Comparison of ENCODE assay signal across 8 mouse cellular contexts in the genomic region with DNA sequence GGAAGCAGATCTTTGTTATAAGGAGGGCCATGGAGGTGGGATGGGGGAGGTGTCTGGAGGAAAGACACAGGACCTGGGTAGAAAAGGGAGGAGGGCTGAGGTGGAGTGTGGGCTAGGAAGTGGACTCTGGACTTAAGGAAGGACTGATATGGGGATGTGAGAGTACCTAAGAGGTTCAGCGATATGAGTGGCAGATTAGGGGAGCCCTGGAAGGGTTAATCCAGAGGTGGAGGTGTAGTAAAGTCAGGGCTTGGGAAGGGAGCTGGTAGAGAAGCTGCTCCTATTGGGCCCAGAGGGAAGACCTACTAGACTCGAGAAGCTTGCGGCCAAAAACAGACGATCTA. TPM values are rescaled to one million over a fixed set of nuclear protein-coding genes. Genes with fewer than 3 reads are reported as not detected.
DNase-seq lines count a peak whose midpoint lies in the region; ATAC-seq lines count a peak whose summit lies in the region.

No protein-coding gene starts in this region.

- intact Hi-C loops in left cerebral cortex, postnatal 36 days (cut with DNase I), result no loop called here

- no peaks in the 10 kb centered on the region for H3K4me1 ChIP-seq in liver, embryonic 11.5 days (replicated peaks; ENCODE audit: control insufficient read depth, insufficient read depth, low read length)
- no peaks in the 10 kb centered on the region for H3K4me1 ChIP-seq in embryonic facial prominence, embryonic 13.5 days
- H3K4me1 ChIP-seq in intestine, embryonic 15.5 days (replicated peaks), result 0 out of 2 replicates have a peak, but pooled peaks cover 3% of the 10 kb centered on the region
- H3K4me1 ChIP-seq in neural tube, embryonic 13.5 days (replicated peaks), result peaks cover 20% of the 10 kb centered on the region

- no peaks in the 10 kb centered on the region for H3K9me3 ChIP-seq in liver, embryonic 11.5 days (ENCODE audit: control insufficient read depth, low read length)
- no peaks in the 10 kb centered on the region for H3K9me3 ChIP-seq in embryonic facial prominence, embryonic 13.5 days
- H3K9me3 ChIP-seq in intestine, embryonic 15.5 days, result no peaks in the 10 kb centered on the region
- no peaks in the 10 kb centered on the region for H3K9me3 ChIP-seq in neural tube, embryonic 13.5 days

- no peaks in the 10 kb centered on the region for H3K27me3 ChIP-seq in liver, embryonic 11.5 days (replicated peaks; ENCODE audit: control insufficient read depth, insufficient read depth, low read length)
- no peaks in the 10 kb centered on the region for H3K27me3 ChIP-seq in embryonic facial prominence, embryonic 13.5 days
- no peaks in the 10 kb centered on the region for H3K27me3 ChIP-seq in intestine, embryonic 15.5 days (replicated peaks)
- H3K27me3 ChIP-seq in neural tube, embryonic 13.5 days, result no peaks in the 10 kb centered on the region

- peak overlapping the region; percentile 59 for H3K4me2 ChIP-seq in liver, embryonic 11.5 days
- peak overlapping the region; percentile 61 for H3K4me2 ChIP-seq in embryonic facial prominence, embryonic 13.5 days
- H3K4me2 ChIP-seq in intestine, embryonic 15.5 days (replicated peaks), result peak overlapping the region; percentile 52
- peak overlapping the region; percentile 60 for H3K4me2 ChIP-seq in neural tube, embryonic 13.5 days

- H3K36me3 ChIP-seq in liver, embryonic 11.5 days (ENCODE audit: control insufficient read depth, insufficient read depth, low read length), result no peaks in the 10 kb centered on the region; the same call in 1 of the 2 replicates
- peaks cover 21% of the 10 kb centered on the region; the same call in 1 of the 2 replicates for H3K36me3 ChIP-seq in embryonic facial prominence, embryonic 13.5 days
- peaks cover 2% of the 10 kb centered on the region; the same call in 1 of the 2 replicates for H3K36me3 ChIP-seq in intestine, embryonic 15.5 days
- H3K36me3 ChIP-seq in neural tube, embryonic 13.5 days, result peaks cover 21% of the 10 kb centered on the region

- 38% methylated on average over 4 of the region's 4 CpGs for WGBS in liver, embryonic 11.5 days
- 43% methylated on average over 4 of the region's 4 CpGs for WGBS in embryonic facial prominence, embryonic 13.5 days
- WGBS in intestine, embryonic 15.5 days, result 16% methylated on average over 4 of the region's 4 CpGs
- 32% methylated on average over 4 of the region's 4 CpGs for WGBS in neural tube, embryonic 13.5 days

- no peak overlapping the region for H3K9ac ChIP-seq in liver, embryonic 11.5 days (ENCODE audit: low read depth, low read length)
- peak overlapping the region; percentile 65 for H3K9ac ChIP-seq in embryonic facial prominence, embryonic 13.5 days
- peak overlapping the region; percentile 39 for H3K9ac ChIP-seq in intestine, embryonic 15.5 days
- peak overlapping the region; percentile 70 for H3K9ac ChIP-seq in neural tube, embryonic 13.5 days

- no peak for DNase-seq in liver, embryonic 11.5 days (ENCODE audit: low spot score)
- DNase-seq in liver, result no peak
- no peak for DNase-seq in cerebellum, postnatal 25 days
- DNase-seq in left cerebral cortex, postnatal 36 days (ENCODE audit: low spot score in 2 of 2), result no peak
- no peak for DNase-seq in urinary bladder, adult 18-20 months (ENCODE audit: low spot score in 2 of 2)

- ATAC-seq in liver, embryonic 11.5 days (replicated peaks; ENCODE audit: low FRiP score), result peak; percentile 13; the same call in 1 of the 2 replicates
- no peak for ATAC-seq in embryonic facial prominence, embryonic 13.5 days (ENCODE audit: insufficient number of reproducible peaks, insufficient read depth, low FRiP score, low TSS enrichment, low read depth)
- peak; percentile 53 for ATAC-seq in intestine, embryonic 15.5 days
- ATAC-seq in neural tube, embryonic 13.5 days (ENCODE audit: low read depth), result peak; percentile 51; the same call in 1 of the 2 replicates

- peak overlapping the region; percentile 50 for H3K4me3 ChIP-seq in liver, embryonic 11.5 days (ENCODE audit: low read depth, low read length)
- H3K4me3 ChIP-seq in embryonic facial prominence, embryonic 13.5 days, result peak overlapping the region; percentile 49
- H3K4me3 ChIP-seq in intestine, embryonic 15.5 days (replicated peaks), result peak overlapping the region; percentile 49
- H3K4me3 ChIP-seq in neural tube, embryonic 13.5 days, result peak overlapping the region; percentile 47

- no peak overlapping the region for H3K27ac ChIP-seq in liver, embryonic 11.5 days (ENCODE audit: low read depth, low read length)
- no peak overlapping the region for H3K27ac ChIP-seq in embryonic facial prominence, embryonic 13.5 days
- no peak overlapping the region for H3K27ac ChIP-seq in intestine, embryonic 15.5 days
- peak overlapping the region; percentile 56 for H3K27ac ChIP-seq in neural tube, embryonic 13.5 days (replicated peaks)

RNA-seq across cellular contexts. Expression of a gene that starts 0.7 kb away (rescaled TPM):
- polyA plus RNA-seq in liver, embryonic 11.5 days (2014; fragmentation: Nextera tagmentation; extraction: Ambion mirVana), result 29.8 and 32.0 TPM in 2 replicates
- polyA plus RNA-seq in embryonic facial prominence, embryonic 13.5 days (2015; fragmentation: Nextera tagmentation; extraction: Ambion mirVana), result 73.1 and 75.9 TPM in 2 replicates
- polyA plus RNA-seq in intestine, embryonic 15.5 days (2015; fragmentation: Nextera tagmentation; extraction: Ambion mirVana), result 60.3 and 61.4 TPM in 2 replicates
- 115 and 134 TPM in 2 replicates for polyA plus RNA-seq in neural tube, embryonic 13.5 days (2015; fragmentation: Nextera tagmentation; extraction: Ambion mirVana)
- 100 to 1,000 TPM in 1 of 2 experiments, 10 to 100 TPM in 1; 91.1 to 103 TPM for total RNA-seq in left cerebral cortex, postnatal 36 days (2021)

RNA-seq across cellular contexts. Expression of a gene that starts 6.8 kb away (rescaled TPM):
- polyA plus RNA-seq in liver, embryonic 11.5 days (2014; fragmentation: Nextera tagmentation; extraction: Ambion mirVana), result not detected in 2 replicates
- not detected in 2 replicates for polyA plus RNA-seq in embryonic facial prominence, embryonic 13.5 days (2015; fragmentation: Nextera tagmentation; extraction: Ambion mirVana)
- not detected in 2 replicates for polyA plus RNA-seq in intestine, embryonic 15.5 days (2015; fragmentation: Nextera tagmentation; extraction: Ambion mirVana)
- not detected in 2 replicates for polyA plus RNA-seq in neural tube, embryonic 13.5 days (2015; fragmentation: Nextera tagmentation; extraction: Ambion mirVana)
- total RNA-seq in left cerebral cortex, postnatal 36 days (2021), result not detected

RNA-seq across cellular contexts. Expression of a gene that starts 14.8 kb away (rescaled TPM):
- polyA plus RNA-seq in liver, embryonic 11.5 days (2014; fragmentation: Nextera tagmentation; extraction: Ambion mirVana), result 13.7 and 15.2 TPM in 2 replicates
- 37.7 and 40.1 TPM in 2 replicates for polyA plus RNA-seq in embryonic facial prominence, embryonic 13.5 days (2015; fragmentation: Nextera tagmentation; extraction: Ambion mirVana)
- polyA plus RNA-seq in intestine, embryonic 15.5 days (2015; fragmentation: Nextera tagmentation; extraction: Ambion mirVana), result 25.0 and 27.5 TPM in 2 replicates
- 35.0 and 36.5 TPM in 2 replicates for polyA plus RNA-seq in neural tube, embryonic 13.5 days (2015; fragmentation: Nextera tagmentation; extraction: Ambion mirVana)
- 10 to 100 TPM; 64.0 to 64.3 TPM for total RNA-seq in left cerebral cortex, postnatal 36 days (2021)

RNA-seq across cellular contexts. Expression of a gene that starts 21.8 kb away (rescaled TPM):
- 4.7 and 6.5 TPM in 2 replicates for polyA plus RNA-seq in liver, embryonic 11.5 days (2014; fragmentation: Nextera tagmentation; extraction: Ambion mirVana)
- polyA plus RNA-seq in embryonic facial prominence, embryonic 13.5 days (2015; fragmentation: Nextera tagmentation; extraction: Ambion mirVana), result 17.7 and 22.4 TPM in 2 replicates
- polyA plus RNA-seq in intestine, embryonic 15.5 days (2015; fragmentation: Nextera tagmentation; extraction: Ambion mirVana), result 12.4 TPM in 2 replicates
- 39.3 and 43.2 TPM in 2 replicates for polyA plus RNA-seq in neural tube, embryonic 13.5 days (2015; fragmentation: Nextera tagmentation; extraction: Ambion mirVana)
- total RNA-seq in left cerebral cortex, postnatal 36 days (2021), result 10 to 100 TPM; 22.8 to 24.8 TPM

RNA-seq across cellular contexts. Expression of a gene that starts 32.0 kb away (rescaled TPM):
- 30.0 and 33.4 TPM in 2 replicates for polyA plus RNA-seq in liver, embryonic 11.5 days (2014; fragmentation: Nextera tagmentation; extraction: Ambion mirVana)
- polyA plus RNA-seq in embryonic facial prominence, embryonic 13.5 days (2015; fragmentation: Nextera tagmentation; extraction: Ambion mirVana), result 37.2 and 40.6 TPM in 2 replicates
- polyA plus RNA-seq in intestine, embryonic 15.5 days (2015; fragmentation: Nextera tagmentation; extraction: Ambion mirVana), result 27.6 and 31.8 TPM in 2 replicates
- polyA plus RNA-seq in neural tube, embryonic 13.5 days (2015; fragmentation: Nextera tagmentation; extraction: Ambion mirVana), result 43.2 and 50.4 TPM in 2 replicates
- total RNA-seq in left cerebral cortex, postnatal 36 days (2021), result 10 to 100 TPM; 34.8 to 35.7 TPM
